Mouse (Mus musculus) heart, embryonic 11.5 days (tissue): ENCODE data around the gene Cdk18. TPM values are rescaled to one million over a fixed set of nuclear protein-coding genes. Genes with fewer than 3 reads are reported as not detected.
A peak's percentile ranks its signal among the peaks of the same experiment; 100 is the strongest.

ENCODE experiments used
- ATAC-seq: fragments of 200-750 bp; cut with Nextera tagmentation; replicated peaks from 2 replicates; pipeline ENCODE4 v1.8.0; 2017; ENCODE audit warnings: moderate library complexity; ENCODE audit not compliant: insufficient number of reproducible peaks, low FRiP score, low TSS enrichment
- H3K27ac ChIP-seq: fragments of 300-500 bp; sonication (generic); 2 replicates; pipeline ENCODE4 v1.5.1; 2014; ENCODE audit warnings: mild to moderate bottlenecking, low read depth, low read length
- H3K27me3 ChIP-seq: fragments of 300-500 bp; sonication (generic); 2 replicates; pipeline ENCODE4 v1.6.1; 2014; ENCODE audit warnings: mild to moderate bottlenecking, low read length, mixed read lengths; ENCODE audit not compliant: control insufficient read depth, insufficient read depth
- H3K36me3 ChIP-seq: fragments of 300-500 bp; sonication (generic); 2 replicates; pipeline ENCODE4 v1.6.1; 2014; ENCODE audit warnings: mild to moderate bottlenecking, low read length, moderate library complexity, mixed read lengths; ENCODE audit not compliant: control insufficient read depth, insufficient read depth
- H3K4me1 ChIP-seq: fragments of 300-500 bp; sonication (generic); 2 replicates; pipeline ENCODE4 v1.6.1; 2014; ENCODE audit warnings: low read length; ENCODE audit not compliant: control insufficient read depth, insufficient read depth
- H3K4me2 ChIP-seq: fragments of 300-500 bp; sonication (generic); 2 replicates; pipeline ENCODE4 v1.6.1; 2014; ENCODE audit warnings: mild to moderate bottlenecking, moderate library complexity
- H3K4me3 ChIP-seq: fragments of 300-500 bp; sonication (generic); 2 replicates; pipeline ENCODE4 v1.5.1; 2014; ENCODE audit warnings: low read depth, low read length
- H3K9ac ChIP-seq: fragments of 300-500 bp; sonication (generic); 2 replicates; pipeline ENCODE4 v1.6.1; 2014; ENCODE audit warnings: mild to moderate bottlenecking, low read depth, low read length, moderate library complexity
- H3K9me3 ChIP-seq: fragments of 300-500 bp; sonication (generic); replicated peaks from 2 replicates; pipeline ENCODE4 v1.6.1; 2016; ENCODE audit warnings: low read length; ENCODE audit not compliant: control insufficient read depth
- WGBS: fragments of 180-500 bp; shearing (Covaris S2); extraction: QIAGEN DNeasy Blood & Tissue Kit; methylation state at CpG from one replicate; pipeline ENCODE4 v1.1.7; 2014; ENCODE audit not compliant: insufficient replicate concordance; 5-methylcytosine and 5-hydroxymethylcytosine counted together
- polyA plus RNA-seq: library from polyadenylated mRNA; unstranded; fragments of >200 nt; fragmentation: Nextera tagmentation; extraction: Ambion mirVana; gene quantifications from 2 replicates; pipeline ENCODE4 v1.2.1, GENCODE M21; 2014

The Cdk18 gene
- polyA plus RNA-seq, 1 experiment from 2014 or later = 4.4 TPM

- H3K4me3 ChIP-seq = no peak overlapping the region
- H3K36me3 ChIP-seq = no peaks in the 10 kb centered on the region
- H3K4me1 ChIP-seq = peaks cover 5% of the 10 kb centered on the region
- no peaks in the 10 kb centered on the region; the same call in 1 of the 2 replicates for H3K27me3 ChIP-seq
- no peak for ATAC-seq
- H3K27ac ChIP-seq = no peak overlapping the region
- no peak overlapping the region for H3K4me2 ChIP-seq
- H3K9me3 ChIP-seq = no peaks in the 10 kb centered on the region
- no peak overlapping the region for H3K9ac ChIP-seq
- 22% methylated on average over 6 of the region's 6 CpGs for WGBS
Observed at GRCm38 (mm10) chr1:132121236-132121635, 18.2 kb downstream of the Cdk18 start.

GRCm38 (mm10) chr1:132116606-132117005 is 22.9 kb downstream of the Cdk18 start:
- Histone ChIP-seq H3K36me3 (no peaks in the 10 kb centered on the region), H3K27ac (no peak overlapping the region), H3K4me2 (peak overlapping the region; percentile 27; the same call in 1 of the 2 replicates), H3K9me3 (no peaks in the 10 kb centered on the region), H3K4me1 (peaks cover 2% of the 10 kb centered on the region; the same call in 1 of the 2 replicates), H3K27me3 (no peaks in the 10 kb centered on the region), H3K4me3 (no peak overlapping the region), H3K9ac (no peak overlapping the region)
- 23% methylated on average over 18 of the region's 18 CpGs for WGBS
- no peak for ATAC-seq

- Histone ChIP-seq H3K27ac (no peak overlapping the region), H3K36me3 (no peaks in the 10 kb centered on the region), H3K9me3 (no peaks in the 10 kb centered on the region), H3K4me3 (no peak overlapping the region), H3K4me1 (peaks cover 2% of the 10 kb centered on the region; the same call in 1 of the 2 replicates), H3K9ac (no peak overlapping the region), H3K27me3 (no peaks in the 10 kb centered on the region), H3K4me2 (no peak overlapping the region)
- no peak for ATAC-seq
- WGBS = 62% methylated on average over 3 of the region's 3 CpGs
Observed at GRCm38 (mm10) chr1:132113098-132113497, 26.4 kb downstream of the Cdk18 start.

DNA sequence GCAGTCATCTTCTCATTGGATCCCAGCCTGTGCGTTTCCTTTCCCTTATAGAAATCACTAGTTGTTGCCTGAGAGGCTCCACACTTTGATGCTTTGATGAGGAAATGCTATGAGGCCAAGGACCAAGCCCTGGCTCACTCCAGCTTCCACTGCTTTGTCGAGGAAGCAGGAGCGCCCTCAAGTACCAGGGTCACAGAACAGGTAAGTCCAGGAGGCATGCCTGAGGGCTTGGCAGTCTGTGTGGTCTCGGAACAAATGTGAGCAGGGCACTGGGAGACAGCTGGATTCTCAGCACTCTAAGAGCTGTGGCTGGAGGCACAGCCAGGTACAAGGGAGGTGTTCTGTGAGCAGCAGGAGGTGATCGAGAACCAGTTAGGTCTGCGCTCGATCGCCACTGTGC is 27.1 kb downstream of the Cdk18 start:
- H3K4me1 ChIP-seq = peaks cover 2% of the 10 kb centered on the region; the same call in 1 of the 2 replicates
- H3K4me2 ChIP-seq = no peak overlapping the region
- no peak overlapping the region for H3K27ac ChIP-seq
- ATAC-seq = no peak
- H3K27me3 ChIP-seq = 0 out of 2 replicates have a peak, but pooled peaks cover under 1% of the 10 kb centered on the region
- 76% methylated on average over 8 of the region's 8 CpGs for WGBS
- H3K9ac ChIP-seq = no peak overlapping the region
- no peaks in the 10 kb centered on the region for H3K36me3 ChIP-seq
- no peak overlapping the region for H3K4me3 ChIP-seq
- H3K9me3 ChIP-seq = no peaks in the 10 kb centered on the region

GRCm38 (mm10) chr1:132111411-132111810 is 28.1 kb downstream of the Cdk18 start:
- no peaks in the 10 kb centered on the region for H3K9me3 ChIP-seq
- peaks cover 2% of the 10 kb centered on the region; the same call in 1 of the 2 replicates for H3K4me1 ChIP-seq
- no peak overlapping the region for H3K27ac ChIP-seq
- H3K9ac ChIP-seq = no peak overlapping the region
- H3K4me2 ChIP-seq = no peak overlapping the region
- 15% methylated on average over 1 of the region's 1 CpGs for WGBS
- no peak overlapping the region for H3K4me3 ChIP-seq
- no peak for ATAC-seq
- H3K36me3 ChIP-seq = no peaks in the 10 kb centered on the region
- 0 out of 2 replicates have a peak, but pooled peaks cover 3% of the 10 kb centered on the region for H3K27me3 ChIP-seq

DNA sequence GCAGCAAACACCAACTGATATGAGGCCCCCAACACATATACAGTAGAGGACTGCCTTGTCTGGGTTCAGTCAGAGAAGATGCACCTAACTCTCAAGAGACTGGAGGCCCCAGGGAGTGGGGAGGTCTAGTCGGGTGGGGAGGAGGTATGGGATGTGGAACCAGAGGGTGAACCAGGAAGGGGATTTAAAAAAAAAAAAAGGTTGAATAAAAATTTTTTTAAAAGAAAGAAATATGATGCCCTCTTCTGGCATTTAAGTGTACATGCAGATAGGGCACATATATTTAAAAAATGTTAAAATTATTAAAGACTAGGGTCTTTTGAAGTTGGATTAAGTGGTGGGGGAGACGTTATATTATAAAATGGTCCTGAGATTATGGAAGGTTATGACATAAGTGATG is 30.1 kb downstream of the Cdk18 start:
- 65% methylated on average over 2 of the region's 2 CpGs for WGBS
- Histone ChIP-seq H3K4me1 (peaks cover 2% of the 10 kb centered on the region; the same call in 1 of the 2 replicates), H3K4me3 (no peak overlapping the region), H3K27ac (no peak overlapping the region), H3K27me3 (0 out of 2 replicates have a peak, but pooled peaks cover 3% of the 10 kb centered on the region), H3K9ac (no peak overlapping the region), H3K36me3 (no peaks in the 10 kb centered on the region), H3K9me3 (no peaks in the 10 kb centered on the region), H3K4me2 (no peak overlapping the region)
- ATAC-seq = no peak

GRCm38 (mm10) chr1:132104353-132104752 is 35.1 kb downstream of the Cdk18 start:
- 59% methylated on average over 14 of the region's 14 CpGs for WGBS
- no peaks in the 10 kb centered on the region for H3K36me3 ChIP-seq
- H3K4me3 ChIP-seq = no peak overlapping the region
- H3K27ac ChIP-seq = no peak overlapping the region
- no peaks in the 10 kb centered on the region for H3K9me3 ChIP-seq
- no peaks in the 10 kb centered on the region for H3K4me1 ChIP-seq
- 0 out of 2 replicates have a peak, but pooled peaks cover 3% of the 10 kb centered on the region for H3K27me3 ChIP-seq
- ATAC-seq = no peak
- H3K4me2 ChIP-seq = no peak overlapping the region
- H3K9ac ChIP-seq = no peak overlapping the region

DNA sequence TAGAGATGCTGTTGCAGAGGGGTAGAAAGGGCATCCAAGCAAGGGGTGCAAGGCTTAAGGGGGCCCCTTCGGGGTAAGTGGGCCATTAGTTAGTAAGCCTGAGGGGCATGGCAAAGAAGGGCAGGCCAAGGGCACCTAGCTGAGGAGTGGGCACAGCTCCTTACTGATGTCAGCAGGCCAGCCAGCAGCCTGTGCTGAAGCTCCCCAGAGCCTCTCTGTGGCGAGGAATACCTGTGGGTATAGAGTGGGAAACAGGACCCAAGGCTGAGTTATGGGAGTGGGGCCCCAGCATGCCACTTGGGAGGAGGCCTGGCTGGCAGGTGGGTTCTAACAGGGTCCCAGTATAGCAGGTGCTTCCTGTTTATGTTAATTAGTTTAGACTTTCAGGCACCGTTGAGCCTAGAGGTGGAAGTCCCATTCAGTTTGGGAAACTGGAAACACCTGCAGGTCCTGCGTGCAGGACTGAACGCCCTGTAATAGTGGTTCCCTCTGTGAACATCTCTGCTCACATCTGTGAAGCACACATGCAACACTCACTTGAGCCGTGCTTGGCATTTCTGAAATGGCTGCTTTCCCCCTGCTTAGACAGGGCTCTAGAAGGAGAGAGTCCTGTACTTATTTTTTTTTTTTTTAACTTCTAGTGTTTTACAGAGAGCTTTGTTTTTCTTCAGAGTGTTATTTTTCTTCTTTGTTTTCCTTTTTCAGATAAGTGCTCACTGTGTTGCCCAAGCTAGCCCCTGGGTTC is 37.4 kb downstream of the Cdk18 start:
- WGBS = 78% methylated on average over 6 of the region's 6 CpGs
- H3K27me3 ChIP-seq = no peaks in the 10 kb centered on the region
- H3K4me2 ChIP-seq = no peak overlapping the region
- no peak overlapping the region for H3K4me3 ChIP-seq
- H3K36me3 ChIP-seq = no peaks in the 10 kb centered on the region
- H3K27ac ChIP-seq = no peak overlapping the region
- no peak overlapping the region for H3K9ac ChIP-seq
- H3K4me1 ChIP-seq = no peaks in the 10 kb centered on the region
- H3K9me3 ChIP-seq = no peaks in the 10 kb centered on the region
- no peak for ATAC-seq

GRCm38 (mm10) chr1:132099775-132100174 is 39.7 kb downstream of the Cdk18 start:
- Histone ChIP-seq H3K4me2 (no peak overlapping the region), H3K27me3 (no peaks in the 10 kb centered on the region), H3K4me3 (no peak overlapping the region), H3K36me3 (no peaks in the 10 kb centered on the region), H3K9me3 (no peaks in the 10 kb centered on the region), H3K4me1 (peaks cover 8% of the 10 kb centered on the region), H3K27ac (no peak overlapping the region), H3K9ac (no peak overlapping the region)
- WGBS = 65% methylated on average over 4 of the region's 4 CpGs
- no peak for ATAC-seq
